Mouse (Mus musculus): ENCODE measurements at regions not wholly inside any gene's neighbourhood (a gene's known extent, or its start where the extent isn't known, plus 50 kb on each side); places are given as distances from the start of the nearest gene placed in this dataset.

- no peak for DNase-seq (ENCODE audit: extremely low read depth, insufficient read length, low spot score)
These were observed 367.5 kb upstream of the Fam92a start for GRCm38 (mm10) chr4:12539184-12539791.

- no peak for DNase-seq (ENCODE audit: extremely low read depth, insufficient read length, low spot score)
These were observed 366.9 kb upstream of the Fam92a start for GRCm38 (mm10) chr4:12538694-12539121.

GRCm38 (mm10) chr4:12538043-12538442 is 366.2 kb upstream of the Fam92a start:
- no peak for DNase-seq (ENCODE audit: extremely low read depth, insufficient read length, low spot score)

- no peak for DNase-seq (ENCODE audit: extremely low read depth, insufficient read length, low spot score)
These were observed 362.3 kb upstream of the Fam92a start for GRCm38 (mm10) chr4:12534151-12534550.

- no peak for DNase-seq (ENCODE audit: extremely low read depth, insufficient read length, low spot score)
These were observed 361.1 kb upstream of the Fam92a start for GRCm38 (mm10) chr4:12532961-12533360.

- no peak for DNase-seq (ENCODE audit: extremely low read depth, insufficient read length, low spot score)
These were observed 350.5 kb upstream of the Fam92a start for GRCm38 (mm10) chr4:12522358-12522757.

- DNase-seq (ENCODE audit: extremely low read depth, insufficient read length, low spot score), result no peak
These were observed 349.4 kb upstream of the Fam92a start for GRCm38 (mm10) chr4:12521246-12521645.

- DNase-seq (ENCODE audit: extremely low read depth, insufficient read length, low spot score), result no peak
These were observed 344.7 kb upstream of the Fam92a start for GRCm38 (mm10) chr4:12516497-12516896.

GRCm38 (mm10) chr4:12511656-12512385 is 340.0 kb upstream of the Fam92a start:
- no peak for DNase-seq (ENCODE audit: extremely low read depth, insufficient read length, low spot score)

GRCm38 (mm10) chr4:12506851-12507551 is 335.2 kb upstream of the Fam92a start:
- DNase-seq (ENCODE audit: extremely low read depth, insufficient read length, low spot score), result no peak

- no peak for DNase-seq (ENCODE audit: extremely low read depth, insufficient read length, low spot score)
These were observed 329.3 kb upstream of the Fam92a start for GRCm38 (mm10) chr4:12501086-12501485.

- DNase-seq (ENCODE audit: extremely low read depth, insufficient read length, low spot score), result no peak
These were observed 326.6 kb upstream of the Fam92a start for GRCm38 (mm10) chr4:12498426-12498825.

- no peak for DNase-seq (ENCODE audit: extremely low read depth, insufficient read length, low spot score)
These were observed 320.7 kb upstream of the Fam92a start for GRCm38 (mm10) chr4:12492468-12492867.

GRCm38 (mm10) chr4:12491306-12491705 is 319.5 kb upstream of the Fam92a start:
- DNase-seq (ENCODE audit: extremely low read depth, insufficient read length, low spot score), result no peak

GRCm38 (mm10) chr4:12490066-12490465 is 318.3 kb upstream of the Fam92a start:
- DNase-seq (ENCODE audit: extremely low read depth, insufficient read length, low spot score), result no peak

- no peak for DNase-seq (ENCODE audit: extremely low read depth, insufficient read length, low spot score)
These were observed 317.5 kb upstream of the Fam92a start for GRCm38 (mm10) chr4:12489358-12489757.

GRCm38 (mm10) chr4:12481481-12481880 is 309.7 kb upstream of the Fam92a start:
- no peak for DNase-seq (ENCODE audit: extremely low read depth, insufficient read length, low spot score)

GRCm38 (mm10) chr4:12476717-12477116 is 304.9 kb upstream of the Fam92a start:
- DNase-seq (ENCODE audit: extremely low read depth, insufficient read length, low spot score), result no peak

GRCm38 (mm10) chr4:12474981-12475568 is 303.3 kb upstream of the Fam92a start:
- DNase-seq (ENCODE audit: extremely low read depth, insufficient read length, low spot score), result no peak

GRCm38 (mm10) chr4:12474421-12474820 is 302.6 kb upstream of the Fam92a start:
- no peak for DNase-seq (ENCODE audit: extremely low read depth, insufficient read length, low spot score)

- no peak for DNase-seq (ENCODE audit: extremely low read depth, insufficient read length, low spot score)
These were observed 289.9 kb upstream of the Fam92a start for GRCm38 (mm10) chr4:12461701-12462100.
